In the genomic region with DNA sequence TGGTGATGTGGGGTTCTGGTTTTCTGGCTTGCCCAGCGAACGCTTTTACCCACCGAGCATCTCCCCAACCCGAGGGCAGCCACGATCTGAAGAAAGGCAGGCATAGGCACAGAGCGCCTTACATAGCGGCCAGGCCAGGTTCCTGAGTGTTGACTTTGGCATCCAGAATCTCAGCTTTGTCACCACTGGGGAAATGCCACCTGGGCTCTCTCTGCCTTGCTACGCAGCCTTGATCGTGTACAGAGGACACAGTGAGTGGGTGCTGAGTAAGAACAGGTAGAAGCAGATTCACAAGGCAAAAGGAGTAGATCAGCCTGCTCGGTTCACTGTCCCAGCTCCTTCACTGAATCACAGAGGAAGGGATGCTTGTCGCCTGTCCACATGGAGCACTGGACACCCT, we compare ENCODE assay signal across 29 mouse cellular contexts. TPM values are rescaled to one million over a fixed set of nuclear protein-coding genes. Genes with fewer than 3 reads are reported as not detected.
"Had no signal": no experiment of that assay in that cellular context is flagged by ENCODE, and none has a peak within 500 bp of the region (broad histone marks: within the 10 kb centered on the region; RNA-seq: fewer than 3 reads in every experiment).

No protein-coding gene starts in this region.

- H3K4me1 ChIP-seq: liver, embryonic 12.5 days; liver, embryonic 15.5 days had no signal

- H3K9ac ChIP-seq: liver, embryonic 12.5 days; liver, embryonic 15.5 days; midbrain, embryonic 12.5 days; midbrain, embryonic 15.5 days; neural tube, embryonic 12.5 days; neural tube, embryonic 15.5 days had no signal

- H3K36me3 ChIP-seq: liver, embryonic 12.5 days; liver, embryonic 15.5 days; midbrain, embryonic 12.5 days; midbrain, embryonic 15.5 days; neural tube, embryonic 12.5 days; neural tube, embryonic 15.5 days had no signal

- H3K9me3 ChIP-seq: liver, embryonic 12.5 days; liver, embryonic 15.5 days; midbrain, embryonic 12.5 days; midbrain, embryonic 15.5 days; neural tube, embryonic 12.5 days; neural tube, embryonic 15.5 days had no signal

- H3K27me3 ChIP-seq: liver, embryonic 12.5 days; liver, embryonic 15.5 days; midbrain, embryonic 12.5 days; midbrain, embryonic 15.5 days; neural tube, embryonic 12.5 days; neural tube, embryonic 15.5 days had no signal

- H3K4me3 ChIP-seq: layer of hippocampus, adult 2 months; liver, embryonic 12.5 days; liver, embryonic 15.5 days; midbrain, embryonic 12.5 days; midbrain, embryonic 15.5 days; neural tube, embryonic 12.5 days; neural tube, embryonic 15.5 days had no signal

- H3K4me2 ChIP-seq: liver, embryonic 12.5 days; liver, embryonic 15.5 days; midbrain, embryonic 12.5 days; midbrain, embryonic 15.5 days; neural tube, embryonic 12.5 days; neural tube, embryonic 15.5 days had no signal

- DNase-seq: kidney, adult 2 months; kidney, postnatal 25 days; layer of hippocampus, adult 9-11 months; liver; right cerebral cortex, adult 18-20 months; right cerebral cortex, postnatal 14 days; right cerebral cortex, postnatal 4 days; thymus, adult 2 months; thymus, postnatal 14 days; thymus, postnatal 4 days had no signal

- ATAC-seq: intestine, postnatal 0 days; liver, embryonic 12.5 days; midbrain, embryonic 15.5 days had no signal

- H3K27ac ChIP-seq: layer of hippocampus, adult 2 months; liver, embryonic 12.5 days; liver, embryonic 15.5 days; midbrain, embryonic 12.5 days; midbrain, embryonic 15.5 days; neural tube, embryonic 12.5 days; neural tube, embryonic 15.5 days; stomach, postnatal 0 days had no signal

RNA-seq across cellular contexts. Expression of a gene that starts 15.6 kb away (rescaled TPM):
- total RNA-seq: megakaryocyte-erythroid progenitor cell, adult 5-6 weeks had no signal

RNA-seq across cellular contexts. Expression of a gene that starts 21.9 kb away (rescaled TPM):
- total RNA-seq: layer of hippocampus, adult 2 months; layer of hippocampus, postnatal 25 days; left cerebral cortex, adult 18-20 months; left cerebral cortex, postnatal 25 days; megakaryocyte progenitor cell, adult 5-6 weeks; megakaryocyte-erythroid progenitor cell, adult 5-6 weeks had no signal
- polyA plus RNA-seq: intestine, embryonic 14.5 days; intestine, postnatal 0 days; kidney, adult 2 months; kidney, embryonic 16.5 days; large intestine, adult 2 months; limb, embryonic 11.5 days; liver, embryonic 12.5 days; liver, embryonic 15.5 days; midbrain, embryonic 12.5 days; midbrain, embryonic 15.5 days; neural tube, embryonic 12.5 days; neural tube, embryonic 15.5 days; stomach, embryonic 14.5 days; stomach, postnatal 0 days; thymus, adult 2 months had no signal
